Mouse (Mus musculus): ENCODE results near the gene Adgre5.

The Adgre5 gene

GRCm38 (mm10) chr8:83681099-83681498 is 60.0 kb downstream of the Adgre5 start:
- DNase-seq = no peak

- no peak for DNase-seq
Measured at GRCm38 (mm10) chr8:83680603-83681002, 60.5 kb downstream of the Adgre5 start.

GRCm38 (mm10) chr8:83679866-83680265 is 61.3 kb downstream of the Adgre5 start:
- no peak for DNase-seq

GRCm38 (mm10) chr8:83674497-83674896 is 66.6 kb downstream of the Adgre5 start:
- no peak for DNase-seq

Measured in kidney, adult 9 months (tissue).